Mouse (Mus musculus) ES-Bruce4 (cell line): ENCODE measurements at regions not wholly inside any gene's neighbourhood (a gene's known extent, or its start where the extent isn't known, plus 50 kb on each side); places are given as distances from the start of the nearest gene placed in this dataset.

ENCODE experiments used
- H3K27ac ChIP-seq: 2 replicates; pipeline ENCODE4 v1.5.1; 2012; ENCODE audit warnings: low read length, inconsistent platforms; ENCODE audit not compliant: insufficient read depth
- H3K27me3 ChIP-seq: 2 replicates; pipeline ENCODE4 v1.6.1; 2012; ENCODE audit warnings: mild to moderate bottlenecking, low read length, inconsistent platforms; ENCODE audit not compliant: control insufficient read depth, poor library complexity, insufficient read depth, severe bottlenecking
- H3K36me3 ChIP-seq: 2 replicates; pipeline ENCODE4 v1.6.1; 2012; ENCODE audit warnings: inconsistent platforms, mild to moderate bottlenecking, low read length, moderate library complexity; ENCODE audit not compliant: control insufficient read depth, poor library complexity, insufficient read depth, severe bottlenecking
- H3K4me1 ChIP-seq: one replicate; pipeline ENCODE4 v1.8.1; 2011; ENCODE audit warnings: low read length; ENCODE audit not compliant: control insufficient read depth, insufficient read depth
- H3K4me3 ChIP-seq: 2 replicates; pipeline ENCODE4 v1.5.1; 2011; ENCODE audit warnings: low read depth, mild to moderate bottlenecking, low read length
- H3K9ac ChIP-seq: 2 replicates; pipeline ENCODE4 v1.6.1; 2012; ENCODE audit warnings: low read depth, mild to moderate bottlenecking, inconsistent platforms; ENCODE audit not compliant: poor library complexity, severe bottlenecking
- H3K9me3 ChIP-seq: replicated peaks from 2 replicates; pipeline ENCODE4 v1.6.1; 2012; ENCODE audit warnings: mild to moderate bottlenecking, low read length, inconsistent platforms; ENCODE audit not compliant: control insufficient read depth, poor library complexity, insufficient read depth, severe bottlenecking
- CTCF ChIP-seq: IDR thresholded peaks from one replicate; pipeline ENCODE4 v1.8.1; 2011; ENCODE audit warnings: low read depth, low read length
- EP300 ChIP-seq: IDR thresholded peaks from 2 replicates; pipeline ENCODE4 v1.6.1; 2011; ENCODE audit warnings: low read depth, low read length; ENCODE audit not compliant: insufficient read depth
- POLR2A ChIP-seq: IDR thresholded peaks from one replicate; pipeline ENCODE4 v1.8.1; 2011; ENCODE audit warnings: low read length; ENCODE audit not compliant: insufficient read depth

- Histone ChIP-seq H3K9me3 (no peaks in the 10 kb centered on the region), H3K27me3 (no peaks in the 10 kb centered on the region), H3K36me3 (no peaks in the 10 kb centered on the region), H3K27ac (no peak overlapping the region), H3K4me3 (no peak overlapping the region), H3K4me1 (no peaks in the 10 kb centered on the region), H3K9ac (no peak overlapping the region)
- TF ChIP-seq EP300 (no peak), POLR2A (no peak), CTCF (no peak)
Measured at GRCm38 (mm10) chr13:44502612-44503256, 226.5 kb upstream of the Jarid2 start.

- no peaks in the 10 kb centered on the region for H3K9me3 ChIP-seq
- H3K4me3 ChIP-seq = no peak overlapping the region
- no peaks in the 10 kb centered on the region for H3K27me3 ChIP-seq
- no peaks in the 10 kb centered on the region for H3K4me1 ChIP-seq
- H3K27ac ChIP-seq = no peak overlapping the region
- H3K36me3 ChIP-seq = no peaks in the 10 kb centered on the region
- TF ChIP-seq POLR2A (no peak), CTCF (no peak), EP300 (no peak)
- H3K9ac ChIP-seq = no peak overlapping the region
Measured at GRCm38 (mm10) chr13:44503257-44503950, 225.9 kb upstream of the Jarid2 start.

GRCm38 (mm10) chr13:44504455-44504854, 224.8 kb upstream of the Jarid2 start:
- Histone ChIP-seq H3K9me3 (no peaks in the 10 kb centered on the region), H3K36me3 (no peaks in the 10 kb centered on the region), H3K9ac (no peak overlapping the region), H3K27ac (no peak overlapping the region), H3K4me3 (no peak overlapping the region), H3K4me1 (peaks cover under 1% of the 10 kb centered on the region), H3K27me3 (no peaks in the 10 kb centered on the region)
- TF ChIP-seq POLR2A = no peak
- TF ChIP-seq CTCF = no peak
- no peak for TF ChIP-seq EP300

GRCm38 (mm10) chr13:44506975-44507374, 222.3 kb upstream of the Jarid2 start:
- Histone ChIP-seq H3K9me3 (no peaks in the 10 kb centered on the region), H3K4me1 (peaks cover 4% of the 10 kb centered on the region), H3K27me3 (no peaks in the 10 kb centered on the region), H3K4me3 (no peak overlapping the region), H3K27ac (no peak overlapping the region), H3K9ac (no peak overlapping the region), H3K36me3 (no peaks in the 10 kb centered on the region)
- TF ChIP-seq CTCF (no peak), POLR2A (no peak), EP300 (no peak)

DNA sequence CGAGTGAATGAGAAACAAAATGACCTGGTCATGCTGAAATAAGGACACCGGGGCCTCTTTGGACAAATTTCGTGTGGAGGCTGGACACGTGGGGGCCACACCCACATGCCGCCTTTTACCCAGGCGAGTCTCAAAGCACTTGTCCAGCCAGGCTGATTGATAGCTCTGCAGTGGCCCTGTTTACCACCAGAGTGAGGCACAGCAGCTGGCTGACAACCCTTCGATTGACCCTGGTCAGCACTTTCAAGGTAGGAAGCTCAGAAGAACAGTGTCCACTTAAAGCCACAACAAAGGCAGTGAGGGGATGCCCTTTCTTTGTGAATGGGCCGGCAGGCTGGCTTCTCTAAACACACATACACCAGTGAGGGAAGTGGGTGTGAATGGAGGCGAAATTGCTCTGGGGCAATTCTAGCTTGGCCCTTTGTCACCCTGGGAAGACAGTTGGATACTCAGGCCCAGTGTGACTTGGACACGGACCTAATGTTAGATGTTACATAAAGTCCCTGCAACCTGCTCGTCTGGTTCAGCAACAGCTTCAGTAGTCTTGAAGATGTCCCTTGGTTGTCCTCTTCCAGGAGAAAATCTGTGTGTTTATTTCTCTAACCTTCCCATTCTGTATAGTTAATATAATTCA, 219.6 kb upstream of the Jarid2 start:
- H3K36me3 ChIP-seq = no peaks in the 10 kb centered on the region
- H3K4me3 ChIP-seq = no peak overlapping the region
- no peaks in the 10 kb centered on the region for H3K9me3 ChIP-seq
- H3K9ac ChIP-seq = no peak overlapping the region
- peaks cover 4% of the 10 kb centered on the region for H3K4me1 ChIP-seq
- no peak for TF ChIP-seq CTCF
- TF ChIP-seq EP300 = no peak
- TF ChIP-seq POLR2A = no peak
- H3K27me3 ChIP-seq = no peaks in the 10 kb centered on the region
- no peak overlapping the region for H3K27ac ChIP-seq
